Mouse (Mus musculus): Measurements from ENCODE around the gene Epha5. TPM values are rescaled to one million over a fixed set of nuclear protein-coding genes. Genes with fewer than 3 reads are reported as not detected.

Gene Epha5
- under 1 TPM; 0.10 to 0.14 TPM for total RNA-seq (2021)
- long read RNA-seq, experiment 1: 0 reads
- long read RNA-seq, experiment 2, partial matches to known transcripts: 0 of 1 reads
- long read RNA-seq, experiment 2, other reads (novel, unspliced or antisense): 1 of 1 reads

- peak; percentile 38 to 46 for DNase-seq
- intact Hi-C loops (cut with DNase I): no loop called here
Measured at GRCm38 (mm10) chr5:84417062-84417879, at the start of gene Epha5. Gene Epha5, minus strand, starts transcription at chr5:84417382.

- intact Hi-C loops (cut with DNase I): no loop called here
- DNase-seq: no peak
Measured at GRCm38 (mm10) chr5:84456216-84456615, 39.0 kb upstream of the Epha5 start.

- intact Hi-C loops (cut with DNase I): no loop called here
- DNase-seq: no peak
Measured at GRCm38 (mm10) chr5:84454641-84455040, 37.5 kb upstream of the Epha5 start.

GRCm38 (mm10) chr5:84453839-84454238, 36.7 kb upstream of the Epha5 start:
- no peak for DNase-seq
- intact Hi-C loops (cut with DNase I): no loop called here

- intact Hi-C loops (cut with DNase I): no loop called here
- DNase-seq: no peak
Measured at GRCm38 (mm10) chr5:84440232-84440631, 23.1 kb upstream of the Epha5 start.

- intact Hi-C loops (cut with DNase I): no loop called here
Measured at GRCm38 (mm10) chr5:84415961-84416821, 991 bp downstream of the Epha5 start.

GRCm38 (mm10) chr5:84414931-84415431, 2.2 kb downstream of the Epha5 start:
- no peak for DNase-seq
- intact Hi-C loops (cut with DNase I): no loop called here

More at GRCm38 (mm10) chr5:84415961-84416821, 991 bp downstream of the Epha5 start:
- DNase-seq: no peak

DNA sequence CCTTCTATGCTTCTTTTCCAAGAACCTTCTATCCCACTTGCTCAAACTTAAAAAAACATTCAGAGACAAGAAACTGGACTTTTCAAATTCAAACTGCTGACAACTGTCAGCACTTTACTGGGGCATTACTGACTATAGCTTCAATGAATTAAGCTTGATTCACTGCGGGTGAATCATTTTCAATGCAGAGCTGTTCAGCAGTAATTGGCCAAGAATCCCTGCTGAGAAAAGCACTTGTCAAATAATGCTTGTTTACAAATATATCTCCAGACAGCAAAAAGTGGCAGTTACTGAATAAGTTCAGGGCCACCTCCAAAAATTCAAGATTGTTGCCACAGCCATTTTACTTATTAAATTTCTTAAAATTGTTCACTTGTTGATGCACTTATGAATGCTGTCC, 4.2 kb downstream of the Epha5 start:
- intact Hi-C loops (cut with DNase I): no loop called here
- DNase-seq: no peak

GRCm38 (mm10) chr5:84408370-84408769, 8.8 kb downstream of the Epha5 start:
- DNase-seq: no peak
- intact Hi-C loops (cut with DNase I): no loop called here

- DNase-seq: no peak
- intact Hi-C loops (cut with DNase I): no loop called here
Measured at GRCm38 (mm10) chr5:84397085-84397484, 20.1 kb downstream of the Epha5 start.

DNA sequence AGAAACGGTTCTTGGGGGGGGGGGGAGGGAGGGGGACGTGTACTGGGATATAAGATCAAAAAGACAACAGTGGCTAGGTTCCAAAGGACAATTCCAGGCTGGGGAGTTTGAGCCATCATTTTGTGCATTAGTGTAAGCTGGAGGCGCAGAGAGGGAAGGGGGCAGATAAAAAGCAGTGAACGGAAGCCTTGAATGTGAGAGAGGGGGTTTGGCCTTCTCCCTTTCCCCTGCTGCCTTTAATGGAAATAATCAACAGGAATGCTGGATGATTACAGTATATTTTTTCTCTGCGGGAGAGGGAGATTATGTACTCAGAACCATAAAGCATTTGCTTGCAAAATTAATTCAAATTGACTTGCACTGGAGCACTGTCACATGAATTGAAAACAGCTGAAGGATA, 51.8 kb downstream of the Epha5 start:
- no peak for DNase-seq
- intact Hi-C loops (cut with DNase I): no loop called here

DNA sequence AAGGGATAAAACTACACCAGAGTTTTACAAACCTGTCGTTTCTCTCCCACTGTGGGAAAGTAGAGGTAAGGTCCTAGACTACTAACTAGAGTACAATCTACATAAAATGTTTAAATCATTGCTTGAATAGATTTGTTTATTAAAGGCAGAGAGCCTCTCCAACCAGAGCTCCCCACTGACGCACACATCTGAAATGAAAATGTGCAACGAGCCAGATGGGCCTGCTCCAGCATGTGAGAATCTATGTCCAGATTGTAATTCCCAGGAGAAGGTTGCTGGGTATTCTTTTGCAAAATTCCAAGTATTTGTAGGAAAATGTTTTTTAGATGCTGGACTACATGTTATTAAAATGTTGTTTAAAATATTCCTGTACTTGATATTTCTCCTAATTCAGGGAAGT, 57.8 kb downstream of the Epha5 start:
- DNase-seq: no peak
- intact Hi-C loops (cut with DNase I): no loop called here

- intact Hi-C loops (cut with DNase I): no loop called here
- no peak for DNase-seq
Measured at GRCm38 (mm10) chr5:84353069-84353468, 64.1 kb downstream of the Epha5 start.

DNA sequence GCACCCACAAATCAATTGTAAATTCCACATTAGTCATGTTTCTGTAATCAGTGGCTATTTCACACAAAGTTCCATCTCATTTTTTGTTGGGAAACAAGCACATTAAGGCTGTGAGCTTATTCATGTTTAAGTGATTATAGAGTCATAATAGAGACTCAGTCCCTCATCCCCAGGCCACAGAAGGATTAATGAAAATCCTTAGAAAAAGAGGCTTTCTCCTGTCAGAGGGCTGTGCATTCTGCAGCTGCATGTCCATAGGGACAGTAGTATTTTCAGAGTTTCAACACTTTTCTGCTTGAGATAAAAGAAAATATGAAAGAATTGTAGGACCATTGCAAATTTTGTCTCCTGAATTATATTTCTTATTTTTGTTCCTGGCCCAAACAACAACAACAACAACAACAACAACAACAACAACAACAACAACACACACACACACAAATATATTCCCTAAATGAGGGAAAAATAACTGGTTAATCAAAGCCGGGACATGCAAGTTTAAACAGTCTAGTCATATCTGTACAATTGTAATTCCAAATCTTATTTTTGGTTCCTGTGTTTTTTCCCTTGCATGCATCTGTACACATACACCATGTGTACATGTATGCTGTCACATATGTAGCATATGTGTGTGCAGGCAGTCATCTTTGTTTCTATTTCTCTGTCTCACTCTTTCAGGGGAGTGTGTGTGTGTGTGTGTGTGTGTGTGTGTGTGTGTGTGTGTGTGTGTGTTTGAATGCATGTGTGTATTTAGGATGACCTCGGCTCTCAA, 70.3 kb downstream of the Epha5 start:
- intact Hi-C loops (cut with DNase I): no loop called here
- no peak for DNase-seq

DNA sequence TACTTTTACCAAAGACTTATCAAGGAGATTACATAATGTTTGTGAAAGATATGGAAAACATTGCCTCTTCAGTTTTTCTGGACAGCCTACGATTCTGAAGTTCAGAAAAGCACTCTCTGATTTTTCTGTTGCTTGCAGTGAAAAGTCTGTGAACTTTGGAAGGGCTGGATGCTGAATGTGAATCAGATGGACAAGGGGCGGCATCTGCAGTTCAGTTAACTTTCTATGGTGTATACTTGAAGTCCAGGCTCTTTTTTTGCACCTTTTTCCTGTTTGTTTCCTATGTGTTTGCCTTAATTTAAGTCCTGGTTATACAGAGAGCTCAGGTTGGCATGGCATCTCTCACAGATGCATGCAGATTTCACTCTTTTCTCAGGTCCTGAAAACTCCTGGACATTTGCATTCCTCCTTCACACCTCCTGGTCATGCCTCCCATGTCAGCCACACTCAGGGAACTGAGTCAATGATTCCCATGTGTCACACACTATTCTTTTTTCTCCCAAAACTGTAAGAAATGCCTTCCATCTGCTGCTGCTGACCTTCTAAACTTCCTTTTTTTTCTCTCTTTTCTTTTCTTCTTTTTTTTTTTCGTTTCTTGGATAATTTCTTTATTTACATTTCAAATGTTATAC, 81.2 kb downstream of the Epha5 start:
- DNase-seq: no peak

GRCm38 (mm10) chr5:84334481-84334880, 82.7 kb downstream of the Epha5 start:
- intact Hi-C loops (cut with DNase I): no loop called here
- DNase-seq: no peak

More for the DNA sequence above, 81.2 kb downstream of the Epha5 start:
- intact Hi-C loops (cut with DNase I): no loop called here

DNA sequence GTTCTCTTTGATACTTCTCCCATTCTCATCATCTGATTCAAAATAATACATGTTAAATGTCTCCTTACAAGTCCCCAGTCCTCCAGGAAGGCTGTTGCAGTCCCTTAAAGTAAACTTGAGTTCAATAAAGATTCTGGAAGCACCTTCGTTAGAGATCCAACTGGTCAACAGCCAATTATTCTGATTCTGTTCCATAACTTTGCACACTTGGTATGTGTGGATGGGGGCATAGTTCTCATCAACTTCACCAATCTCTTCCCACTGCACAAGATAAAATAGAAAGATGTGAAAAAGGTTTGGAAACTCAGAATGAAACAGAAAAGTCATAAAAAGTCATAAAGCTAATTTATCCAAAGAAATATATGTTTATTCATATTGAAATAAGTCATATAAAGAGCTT, 85.6 kb downstream of the Epha5 start:
- intact Hi-C loops (cut with DNase I): no loop called here

GRCm38 (mm10) chr5:84320553-84320952, 96.6 kb downstream of the Epha5 start:
- intact Hi-C loops (cut with DNase I): no loop called here
- no peak for DNase-seq

More for the DNA sequence above, 85.6 kb downstream of the Epha5 start:
- no peak for DNase-seq

DNA sequence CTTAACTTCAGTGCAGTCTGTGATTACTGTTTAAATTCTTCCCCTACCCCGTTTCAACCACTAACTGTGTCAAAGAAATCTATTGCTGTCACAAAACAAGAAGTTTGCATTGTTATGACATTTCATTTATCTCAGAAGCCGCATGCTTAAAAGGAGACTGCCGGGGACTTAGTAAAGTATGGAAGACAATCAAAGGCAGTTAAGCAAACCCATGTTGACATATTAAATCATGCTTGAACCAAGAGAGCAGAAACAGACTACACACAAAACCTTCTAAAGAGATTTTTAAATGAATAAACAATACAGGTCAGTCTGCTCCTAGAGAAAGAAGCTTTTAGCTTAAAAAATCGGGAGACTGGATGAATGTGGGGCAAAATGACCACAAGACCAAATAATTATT, 97.0 kb downstream of the Epha5 start:
- intact Hi-C loops (cut with DNase I): no loop called here
- no peak for DNase-seq

DNA sequence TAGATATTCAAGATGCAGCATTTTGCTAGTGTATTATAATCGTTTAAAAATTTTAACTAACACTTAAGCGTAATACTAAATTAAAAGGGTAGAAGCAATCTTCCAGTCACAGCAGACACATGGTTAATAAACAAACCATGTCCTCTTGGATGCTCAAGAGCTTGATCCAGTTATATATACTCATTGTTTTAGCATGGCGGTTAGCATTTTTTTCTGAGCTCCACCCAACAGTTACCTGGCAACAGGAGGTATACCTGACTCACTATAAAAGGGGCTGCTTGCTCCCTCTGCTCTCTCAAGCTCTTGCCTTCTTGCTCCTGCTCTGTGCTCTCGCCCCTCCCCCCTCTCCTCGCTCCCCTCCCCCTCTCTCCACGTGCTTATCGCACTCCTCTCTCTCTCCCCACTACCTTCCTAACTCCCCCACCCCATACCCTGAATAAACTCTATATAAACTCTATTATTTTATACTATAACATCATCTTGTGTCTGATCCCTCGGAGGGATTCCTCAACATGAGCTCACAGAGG, 98.3 kb downstream of the Epha5 start:
- intact Hi-C loops (cut with DNase I): no loop called here
- no peak for DNase-seq

All from heart, postnatal 14 days (tissue).